Comparison of ENCODE assay signal across 8 mouse cellular contexts in genomic region chr2:158409595-158410021, GRCm38 (mm10). TPM values are rescaled to one million over a fixed set of nuclear protein-coding genes. Genes with fewer than 3 reads are reported as not detected.
A peak's percentile ranks its signal among the peaks of the same experiment; 100 is the strongest.
DNase-seq lines count a peak whose midpoint lies in the region; ATAC-seq and TF ChIP-seq lines count a peak whose summit lies in the region.

TSS of gene Ralgapb (plus strand) at chr2:158409848.

- peaks cover 0 to under 1% of the 10 kb centered on the region in 2 experiments for H3K27me3 ChIP-seq in MEL (ENCODE audit: control insufficient read depth in 1 of 2, insufficient read depth in 2 of 2, low read length in 2 of 2)
- H3K27me3 ChIP-seq in cerebellum, adult 2 months (ENCODE audit: control insufficient read depth, insufficient read depth, low read length): no peaks in the 10 kb centered on the region
- H3K27me3 ChIP-seq in forebrain, postnatal 0 days (ENCODE audit: insufficient read depth, low read length): no peaks in the 10 kb centered on the region; the same call in 1 of the 2 replicates
- no peaks in the 10 kb centered on the region for H3K27me3 ChIP-seq in lung, embryonic 15.5 days

- peak within 1 kb of the TSS; percentile 80 for H3K4me2 ChIP-seq in forebrain, postnatal 0 days (ENCODE audit: low read depth)
- peak within 1 kb of the TSS; percentile 91 for H3K4me2 ChIP-seq in lung, embryonic 15.5 days

- no peak; a peak in 1 of 4 replicates for TF ChIP-seq EP300 in MEL (IDR thresholded peaks at IDR 0.05; ENCODE audit: low read depth in 1 of 2, low read length in 2 of 2)

- H3K9ac ChIP-seq in MEL (ENCODE audit: control insufficient read depth, low read depth, low read length, poor library complexity, severe bottlenecking): peak within 1 kb of the TSS; percentile 98
- H3K9ac ChIP-seq in forebrain, postnatal 0 days: peak within 1 kb of the TSS; percentile 88
- H3K9ac ChIP-seq in lung, embryonic 15.5 days: peak within 1 kb of the TSS; percentile 79

- under 1% methylated on average over 46 of the region's 46 CpGs for WGBS in cerebellum, adult 2 months
- WGBS in forebrain, postnatal 0 days: 0% methylated on average over 46 of the region's 46 CpGs
- under 1% methylated on average over 46 of the region's 46 CpGs for WGBS in lung, embryonic 15.5 days

- TF ChIP-seq CTCF in MEL (IDR thresholded peaks at IDR 0.05 in 2 of 3, conservative IDR thresholded peaks at IDR 0.05 in 1 of 3; ENCODE audit: control insufficient read depth in 1 of 3, insufficient read depth in 1 of 3, low read depth in 2 of 3, low read length in 3 of 3, poor library complexity in 1 of 3, severe bottlenecking in 1 of 3): peak; percentile 42 to 73 (median 68); a peak in 5 of 6 replicates
- TF ChIP-seq CTCF in cerebellum, adult 2 months (IDR thresholded peaks at IDR 0.05; ENCODE audit: borderline replicate concordance, insufficient read depth, low read depth, low read length): peak; percentile 56; the same call in 1 of the 2 replicates
- peak; percentile 79 for TF ChIP-seq CTCF in forebrain, postnatal 0 days (IDR thresholded peaks at IDR 0.05; ENCODE audit: low read depth)

- H3K36me3 ChIP-seq in MEL (ENCODE audit: control insufficient read depth in 1 of 2, insufficient read depth in 2 of 2, low read length in 2 of 2): peaks cover 0 to 39% of the 10 kb centered on the region in 2 experiments; a peak in 2 of 4 replicates
- no peaks in the 10 kb centered on the region for H3K36me3 ChIP-seq in forebrain, postnatal 0 days (ENCODE audit: insufficient read depth)
- H3K36me3 ChIP-seq in lung, embryonic 15.5 days: no peaks in the 10 kb centered on the region

- H3K27ac ChIP-seq in MEL (ENCODE audit: control insufficient read depth, low read depth, low read length): peak within 1 kb of the TSS; percentile 65; the same call in 1 of the 2 replicates
- peak within 1 kb of the TSS; percentile 85 for H3K27ac ChIP-seq in cerebellum, adult 2 months (ENCODE audit: insufficient read depth, low read length)
- H3K27ac ChIP-seq in forebrain, postnatal 0 days (ENCODE audit: low read depth, low read length): peak within 1 kb of the TSS; percentile 88
- peak within 1 kb of the TSS; percentile 79 for H3K27ac ChIP-seq in lung, embryonic 15.5 days

- peaks cover 17 to 22% of the 10 kb centered on the region in 2 experiments for H3K4me1 ChIP-seq in MEL (ENCODE audit: control insufficient read depth in 1 of 2, insufficient read depth in 2 of 2, low read length in 2 of 2)
- H3K4me1 ChIP-seq in cerebellum, adult 2 months (ENCODE audit: control insufficient read depth, insufficient read depth, low read length): peaks cover 6% of the 10 kb centered on the region; the same call in 1 of the 2 replicates
- peaks cover 10% of the 10 kb centered on the region for H3K4me1 ChIP-seq in forebrain, postnatal 0 days (ENCODE audit: insufficient read depth)
- peaks cover 25% of the 10 kb centered on the region for H3K4me1 ChIP-seq in lung, embryonic 15.5 days

- no peak for TF ChIP-seq RAD21 in MEL (IDR thresholded peaks at IDR 0.05; ENCODE audit: low read depth, low read length)

- ATAC-seq in forebrain, postnatal 0 days: peak; percentile 93
- peak; percentile 92 for ATAC-seq in lung, embryonic 15.5 days (ENCODE audit: borderline replicate concordance, extremely low read depth, low FRiP score, low TSS enrichment)

- TF ChIP-seq POLR2A in MEL (IDR thresholded peaks at IDR 0.05; ENCODE audit: control insufficient read depth in 1 of 2, insufficient read depth in 1 of 2, low read depth in 1 of 2, low read length in 2 of 2, poor library complexity in 1 of 2): peak; percentile 58 to 77; a peak in 2 of 4 replicates
- peak; percentile 79; the same call in 1 of the 2 replicates for TF ChIP-seq POLR2A in cerebellum, adult 2 months (IDR thresholded peaks at IDR 0.05; ENCODE audit: borderline replicate concordance, insufficient read depth, low read length)

- peaks cover 29% of the 10 kb centered on the region for H3K79me2 ChIP-seq in MEL (ENCODE audit: control insufficient read depth, insufficient read depth, low read length, poor library complexity)

- H3K4me3 ChIP-seq in MEL (ENCODE audit: control insufficient read depth in 1 of 2, insufficient read depth in 1 of 2, low read depth in 2 of 2, low read length in 2 of 2): peak within 1 kb of the TSS; percentile 85 to 91
- H3K4me3 ChIP-seq in cerebellum, adult 2 months (replicated peaks; ENCODE audit: insufficient read depth, low read depth, low read length): peak within 1 kb of the TSS; percentile 95
- peak within 1 kb of the TSS; percentile 93 for H3K4me3 ChIP-seq in forebrain, postnatal 0 days (ENCODE audit: low read depth, low read length)
- peak within 1 kb of the TSS; percentile 84 for H3K4me3 ChIP-seq in lung, embryonic 15.5 days

- H3K9me3 ChIP-seq in MEL (replicated peaks; ENCODE audit: insufficient read depth, low read length): no peaks in the 10 kb centered on the region
- H3K9me3 ChIP-seq in forebrain, postnatal 0 days (ENCODE audit: low read length): no peaks in the 10 kb centered on the region
- no peaks in the 10 kb centered on the region for H3K9me3 ChIP-seq in lung, embryonic 15.5 days

- DNase-seq in MEL (ENCODE audit: low read depth, low spot score): peak; percentile 98
- peak; percentile 98 to 100 for DNase-seq in cerebellum, adult 2 months
- DNase-seq in forebrain, postnatal 0 days: peak; percentile 100
- peak; percentile 99 for DNase-seq in heart, postnatal 4 days
- DNase-seq in layer of hippocampus, adult 8-10 months (ENCODE audit: low spot score in 2 of 2): peak; percentile 97 to 99
- DNase-seq in ovary, adult 18-20 months (ENCODE audit: low spot score): peak; percentile 96
- peak; percentile 99 for DNase-seq in thymus, postnatal 0 days (ENCODE audit: low spot score)

TF ChIP-seq in MEL, 35 proteins besides CTCF, POLR2A, EP300 and RAD21 (continues in another document):
- TF ChIP-seq HCFC1 (IDR thresholded peaks at IDR 0.05; ENCODE audit: low read depth, low read length) (peak; percentile 99), MAX (IDR thresholded peaks at IDR 0.05; ENCODE audit: low read length) (peak; percentile 48), ETS1 (IDR thresholded peaks at IDR 0.05; ENCODE audit: low read depth, low read length) (no peak), POLR2AphosphoS2 (IDR thresholded peaks at IDR 0.05; ENCODE audit: low read length) (no peak), NELFE (IDR thresholded peaks at IDR 0.05; ENCODE audit: low read depth, low read length) (peak; percentile 79), TCF12 (IDR thresholded peaks at IDR 0.05; ENCODE audit: low read depth, low read length) (peak; percentile 43; the same call in 1 of the 2 replicates), MXI1 (IDR thresholded peaks at IDR 0.05; ENCODE audit: low read depth, low read length) (peak; percentile 82; the same call in 1 of the 2 replicates), TBP (IDR thresholded peaks at IDR 0.05; ENCODE audit: low read depth, low read length) (no peak), GABPA (IDR thresholded peaks at IDR 0.05; ENCODE audit: low read depth, low read length) (no peak), KAT2A (conservative IDR thresholded peaks at IDR 0.05; ENCODE audit: low read depth, low read length) (peak; percentile 95), GATA1 (IDR thresholded peaks at IDR 0.05; ENCODE audit: low read depth, low read length) (no peak), MYB (IDR thresholded peaks at IDR 0.05; ENCODE audit: low read depth, low read length) (no peak), MEF2A (IDR thresholded peaks at IDR 0.05; ENCODE audit: extremely low read depth, insufficient replicate concordance, low read depth, low read length, poor library complexity, severe bottlenecking) (no peak), NRF1 (IDR thresholded peaks at IDR 0.05; ENCODE audit: insufficient read depth, low read depth, low read length, poor library complexity, severe bottlenecking) (peak; percentile 96), POLR2AphosphoS5 (IDR thresholded peaks at IDR 0.05; ENCODE audit: borderline replicate concordance, low read depth, low read length) (no peak), ELF1 (IDR thresholded peaks at IDR 0.05; ENCODE audit: low read depth, low read length) (peak; percentile 94), E2F4 (IDR thresholded peaks at IDR 0.05; ENCODE audit: borderline replicate concordance, low read depth, low read length) (peak; percentile 74; the same call in 1 of the 2 replicates), BHLHE40 (IDR thresholded peaks at IDR 0.05; ENCODE audit: borderline replicate concordance, low read depth, low read length) (no peak), UBTF (IDR thresholded peaks at IDR 0.05; ENCODE audit: borderline replicate concordance, insufficient read depth, low read depth, low read length) (no peak), SMC3 (IDR thresholded peaks at IDR 0.05; ENCODE audit: low read depth, low read length) (no peak), CHD1 (IDR thresholded peaks at IDR 0.05; ENCODE audit: low read depth, low read length) (no peak), ZKSCAN1 (IDR thresholded peaks at IDR 0.05; ENCODE audit: low read depth, low read length) (no peak), RCOR1 (IDR thresholded peaks at IDR 0.05; ENCODE audit: low read depth, low read length) (no peak), SIN3A (IDR thresholded peaks at IDR 0.05; ENCODE audit: low read length) (peak; percentile 82), ZC3H11A (IDR thresholded peaks at IDR 0.05; ENCODE audit: low read depth, low read length) (no peak), ZMIZ1 (IDR thresholded peaks at IDR 0.05; ENCODE audit: low read depth, low read length) (peak; percentile 49; the same call in 1 of the 2 replicates), MAFK (IDR thresholded peaks at IDR 0.05; ENCODE audit: borderline replicate concordance, low read depth, low read length) (no peak), MYC (IDR thresholded peaks at IDR 0.05; ENCODE audit: low read depth, low read length) (peak; percentile 77; the same call in 1 of the 2 replicates), MAZ (IDR thresholded peaks at IDR 0.05; ENCODE audit: low read depth, low read length) (peak; percentile 63; the same call in 1 of the 2 replicates), CHD2 (IDR thresholded peaks at IDR 0.05; ENCODE audit: low read length) (no peak)

RNA-seq across cellular contexts. Expression of gene Ralgapb, which starts in this region (rescaled TPM):
- total RNA-seq in MEL (2012; rRNA removed): 15.0 and 15.6 TPM in 2 replicates
- polyA plus RNA-seq in MEL (2012; ENCODE audit: insufficient read depth in 1 of 2, insufficient read length in 2 of 2, low read depth in 1 of 2, low replicate concordance in 2 of 2, missing spikeins in 1 of 2): 100 to 1,000 TPM in 1 of 2 experiments, 10 to 100 TPM in 1; 20.7 to 122 TPM
- polyA plus RNA-seq in cerebellum, adult 2 months (2012; rRNA removed): 53.3 and 54.4 TPM in 2 replicates
- 45.2 and 55.5 TPM in 2 replicates for total RNA-seq in forebrain, postnatal 0 days (2014; rRNA removed)
- 10.5 and 16.6 TPM in 2 replicates for polyA plus RNA-seq in forebrain, postnatal 0 days (2015; fragmentation: Nextera tagmentation; extraction: Ambion mirVana)
- 10 to 100 TPM; 29.2 to 32.9 TPM for total RNA-seq in heart, postnatal 4 days (2021)
- total RNA-seq in layer of hippocampus, adult 8-10 months (2022): 100 to 1,000 TPM in 1 of 4 experiments, 10 to 100 TPM in 3; 83.1 to 102 (median 93.3) TPM
- polyA plus RNA-seq in lung, embryonic 15.5 days (2015; fragmentation: Nextera tagmentation; extraction: Ambion mirVana): 16.2 and 17.7 TPM in 2 replicates
- 15.4 and 18.5 TPM in 2 replicates for polyA plus RNA-seq in thymus, postnatal 0 days (2015; fragmentation: Nextera tagmentation; extraction: Ambion mirVana)

Comparison
In these comparisons a context has a peak if more than half of its experiments do, and no peak if none do; other contexts are left out.
1. Peak in every context shown above with its lines: DNase-seq, ATAC-seq, H3K4me3 ChIP-seq and H3K27ac ChIP-seq.